ENCODE assay signal across 9 mouse cellular contexts in genomic region chr10:38555040-38555439, GRCm38 (mm10).
DNase-seq lines count a peak whose midpoint lies in the region; ATAC-seq and TF ChIP-seq lines count a peak whose summit lies in the region.
"Had no signal": no experiment of that assay in that cellular context is flagged by ENCODE, and none has a peak within 500 bp of the region (broad histone marks: within the 10 kb centered on the region; RNA-seq: fewer than 3 reads in every experiment).

No protein-coding gene starts in this region.

- no peaks in the 10 kb centered on the region for H3K9me3 ChIP-seq in lung, embryonic 16.5 days (ENCODE audit: control insufficient read depth, low read length)
- H3K9me3 ChIP-seq in hindbrain, embryonic 14.5 days (ENCODE audit: control insufficient read depth, low read length): 0 out of 2 replicates have a peak, but pooled peaks cover 3% of the 10 kb centered on the region
- no peaks in the 10 kb centered on the region for H3K9me3 ChIP-seq in stomach, embryonic 16.5 days (replicated peaks; ENCODE audit: control insufficient read depth, low read length)
- no peaks in the 10 kb centered on the region for H3K9me3 ChIP-seq in kidney, embryonic 15.5 days (replicated peaks)
- H3K9me3 ChIP-seq: heart, embryonic 13.5 days had no signal

- no peaks in the 10 kb centered on the region for H3K27me3 ChIP-seq in lung, embryonic 16.5 days (ENCODE audit: control insufficient read depth, insufficient read depth, low read depth, low read length)
- no peaks in the 10 kb centered on the region for H3K27me3 ChIP-seq in hindbrain, embryonic 14.5 days (ENCODE audit: control insufficient read depth, insufficient read depth, low read length)
- no peaks in the 10 kb centered on the region for H3K27me3 ChIP-seq in stomach, embryonic 16.5 days (ENCODE audit: control insufficient read depth, insufficient read depth, low read length)
- no peaks in the 10 kb centered on the region for H3K27me3 ChIP-seq in kidney, embryonic 15.5 days
- H3K27me3 ChIP-seq in kidney, adult 2 months (replicated peaks; ENCODE audit: control insufficient read depth, insufficient read depth, low read length): no peaks in the 10 kb centered on the region
- H3K27me3 ChIP-seq: heart, embryonic 13.5 days had no signal

- no peak for TF ChIP-seq CTCF in kidney, adult 2 months (conservative IDR thresholded peaks at IDR 0.05; ENCODE audit: insufficient read depth, insufficient read length, low read depth, low read length)

- no peaks in the 10 kb centered on the region for H3K4me1 ChIP-seq in lung, embryonic 16.5 days (replicated peaks; ENCODE audit: control insufficient read depth, insufficient read depth, low read length)
- H3K4me1 ChIP-seq in hindbrain, embryonic 14.5 days (replicated peaks; ENCODE audit: control insufficient read depth, insufficient read depth, low read length): peaks cover 10% of the 10 kb centered on the region
- H3K4me1 ChIP-seq in stomach, embryonic 16.5 days (ENCODE audit: control insufficient read depth, insufficient read depth, low read length): peaks cover 5% of the 10 kb centered on the region; the same call in 1 of the 2 replicates
- peaks cover 5% of the 10 kb centered on the region; the same call in 1 of the 2 replicates for H3K4me1 ChIP-seq in kidney, embryonic 15.5 days
- no peaks in the 10 kb centered on the region for H3K4me1 ChIP-seq in kidney, adult 2 months (ENCODE audit: control insufficient read depth, insufficient read depth, low read length)

- no peak overlapping the region for H3K9ac ChIP-seq in lung, embryonic 16.5 days (ENCODE audit: low read length)
- peak overlapping the region; percentile 24; the same call in 1 of the 2 replicates for H3K9ac ChIP-seq in hindbrain, embryonic 14.5 days
- H3K9ac ChIP-seq in stomach, embryonic 16.5 days (ENCODE audit: low read length): no peak overlapping the region
- no peak overlapping the region for H3K9ac ChIP-seq in kidney, embryonic 15.5 days
- H3K9ac ChIP-seq: heart, embryonic 13.5 days had no signal

- no peak overlapping the region for H3K4me3 ChIP-seq in lung, embryonic 16.5 days (ENCODE audit: low read length)
- no peak overlapping the region for H3K4me3 ChIP-seq in hindbrain, embryonic 14.5 days (replicated peaks; ENCODE audit: low read length)
- H3K4me3 ChIP-seq in stomach, embryonic 16.5 days (replicated peaks; ENCODE audit: low read length): no peak overlapping the region
- no peak overlapping the region for H3K4me3 ChIP-seq in kidney, embryonic 15.5 days (replicated peaks)
- H3K4me3 ChIP-seq in kidney, adult 2 months (ENCODE audit: insufficient read depth, low read depth, low read length): no peak overlapping the region
- H3K4me3 ChIP-seq: heart, embryonic 13.5 days had no signal

- no peak for TF ChIP-seq POLR2A in kidney, adult 2 months (IDR thresholded peaks at IDR 0.05; ENCODE audit: low read depth, low read length)

- DNase-seq in lung, postnatal 14 days: no peak
- DNase-seq in hindbrain, embryonic 14.5 days (ENCODE audit: low spot score): peak; percentile 82
- DNase-seq in lung, postnatal 36 days: peak; percentile 1
- no peak for DNase-seq in testis, postnatal 10 days (ENCODE audit: low spot score)
- DNase-seq in kidney, adult 2 months: no peak

- H3K27ac ChIP-seq in lung, embryonic 16.5 days (ENCODE audit: low read length): no peak overlapping the region
- peak overlapping the region; percentile 81 for H3K27ac ChIP-seq in hindbrain, embryonic 14.5 days
- no peak overlapping the region for H3K27ac ChIP-seq in stomach, embryonic 16.5 days (ENCODE audit: low read length)
- no peak overlapping the region for H3K27ac ChIP-seq in kidney, embryonic 15.5 days
- no peak overlapping the region for H3K27ac ChIP-seq in kidney, adult 2 months (ENCODE audit: insufficient read depth, low read depth, low read length)
- H3K27ac ChIP-seq: heart, embryonic 13.5 days had no signal

- no peaks in the 10 kb centered on the region for H3K36me3 ChIP-seq in lung, embryonic 16.5 days (ENCODE audit: control insufficient read depth, insufficient read depth, low read length)
- H3K36me3 ChIP-seq in hindbrain, embryonic 14.5 days (replicated peaks; ENCODE audit: control insufficient read depth, insufficient read depth): no peaks in the 10 kb centered on the region
- H3K36me3 ChIP-seq in stomach, embryonic 16.5 days (ENCODE audit: control insufficient read depth, insufficient read depth, low read length): no peaks in the 10 kb centered on the region
- no peaks in the 10 kb centered on the region for H3K36me3 ChIP-seq in kidney, embryonic 15.5 days
- no peaks in the 10 kb centered on the region for H3K36me3 ChIP-seq in kidney, adult 2 months (ENCODE audit: control insufficient read depth, insufficient read depth, low read length)
- H3K36me3 ChIP-seq: heart, embryonic 13.5 days had no signal

- 23% methylated on average over 5 of the region's 5 CpGs for WGBS in lung, embryonic 16.5 days
- WGBS in hindbrain, embryonic 14.5 days: 5% methylated on average over 5 of the region's 5 CpGs
- WGBS in stomach, embryonic 16.5 days: 23% methylated on average over 5 of the region's 5 CpGs
- WGBS in kidney, embryonic 15.5 days: 69% methylated on average over 5 of the region's 5 CpGs
- WGBS in kidney, adult 2 months: 73% methylated on average over 5 of the region's 5 CpGs

- no peak overlapping the region for H3K4me2 ChIP-seq in lung, embryonic 16.5 days (ENCODE audit: low read depth, low read length)
- H3K4me2 ChIP-seq in hindbrain, embryonic 14.5 days (replicated peaks): peak overlapping the region; percentile 29
- no peak overlapping the region for H3K4me2 ChIP-seq in stomach, embryonic 16.5 days (ENCODE audit: low read depth, low read length)
- H3K4me2 ChIP-seq in kidney, embryonic 15.5 days: no peak overlapping the region
- H3K4me2 ChIP-seq: heart, embryonic 13.5 days had no signal

- ATAC-seq in lung, embryonic 16.5 days (ENCODE audit: low read depth): peak; percentile 85
- peak; percentile 86 for ATAC-seq in hindbrain, embryonic 14.5 days (ENCODE audit: low FRiP score)
- ATAC-seq in stomach, embryonic 16.5 days (ENCODE audit: insufficient read depth, low FRiP score): peak; percentile 68
- no peak; the same call in 1 of the 2 replicates for ATAC-seq in kidney, embryonic 15.5 days (replicated peaks; ENCODE audit: low FRiP score)

Comparison
In these comparisons a context has a peak if more than half of its experiments do, and no peak if none do; other contexts are left out.
1. DNase-seq: peak in hindbrain, embryonic 14.5 days (single experiment) and lung, postnatal 36 days (single experiment); none in lung, postnatal 14 days (single experiment), testis, postnatal 10 days (single experiment) and kidney, adult 2 months (single experiment).